Mouse (Mus musculus) right cerebral cortex, adult 2 months (tissue): ENCODE measurements around the gene 7530416G11Rik.

Experiments used
- DNase-seq, 2 experiments: peaks; one replicate each; pipeline ENCODE4 v3.0.0; 2021 to 2022; ENCODE audit warnings: low spot score in 2 of 2

The 7530416G11Rik gene

DNA sequence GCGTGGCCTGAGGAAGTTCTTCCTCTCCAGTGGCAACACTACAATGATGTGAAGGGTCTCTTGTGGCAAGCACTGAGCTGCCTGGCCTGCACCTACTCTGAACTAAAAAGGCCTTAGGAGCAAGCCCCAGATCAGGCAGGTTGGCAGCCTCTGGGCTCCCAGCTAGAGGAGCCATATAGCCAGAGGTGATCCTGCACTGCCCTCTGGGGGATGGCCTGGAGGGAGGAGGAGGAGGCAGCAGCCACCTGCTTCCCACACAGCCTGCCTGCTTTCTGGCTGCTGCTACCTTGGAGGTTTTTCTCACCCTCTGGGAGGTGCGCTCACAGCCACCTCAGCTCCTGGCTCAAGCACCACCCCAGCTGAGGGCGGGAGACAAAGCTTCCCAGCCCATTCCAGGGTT is 22.4 kb downstream of the 7530416G11Rik start:
- DNase-seq = no peak

DNA sequence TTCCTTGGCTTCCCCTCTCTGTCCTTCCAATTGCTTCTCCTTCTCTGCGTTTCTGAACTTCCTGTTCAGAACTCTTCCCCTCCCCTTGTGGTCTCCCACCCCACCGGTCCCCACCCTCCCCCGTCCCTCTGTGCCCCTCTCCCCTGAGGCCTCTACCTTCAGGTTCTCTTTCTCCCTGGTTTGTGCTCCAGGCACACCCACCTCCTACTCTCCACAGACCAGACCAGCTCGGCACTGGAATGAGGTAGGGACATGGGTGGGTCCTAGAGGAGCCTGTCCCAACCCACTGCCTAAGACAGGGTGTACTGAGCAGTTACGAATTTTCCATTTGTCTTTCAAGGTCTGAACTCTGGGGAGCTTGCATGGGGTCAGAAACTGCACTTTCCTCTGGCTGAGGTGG is 23.1 kb downstream of the 7530416G11Rik start:
- no peak for DNase-seq

GRCm38 (mm10) chr15:85479365-85479764 is 23.7 kb downstream of the 7530416G11Rik start:
- DNase-seq = no peak

GRCm38 (mm10) chr15:85477584-85477983 is 25.4 kb downstream of the 7530416G11Rik start:
- peak; percentile 33 to 53 for DNase-seq

- DNase-seq = no peak
These were observed 28.3 kb downstream of the 7530416G11Rik start for GRCm38 (mm10) chr15:85474697-85475096.

DNA sequence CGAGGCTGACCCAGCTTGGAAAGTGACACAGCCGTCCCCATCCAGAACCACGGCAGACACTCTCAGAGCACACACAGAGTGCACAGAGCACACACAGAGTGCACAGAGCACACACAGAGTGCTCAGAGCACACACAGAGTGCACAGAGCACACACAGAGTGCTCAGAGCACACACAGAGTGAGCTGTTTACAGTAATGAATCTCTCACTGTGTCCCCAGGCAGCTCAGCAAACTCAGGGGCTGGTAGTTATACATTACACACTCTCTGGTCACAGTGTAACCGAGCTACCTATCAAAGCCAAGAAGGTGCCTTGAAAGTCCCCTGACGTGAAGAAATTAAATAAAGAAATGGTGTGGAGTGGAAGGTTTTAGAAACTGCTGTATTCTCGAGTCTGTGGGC is 33.6 kb downstream of the 7530416G11Rik start:
- no peak for DNase-seq

DNA sequence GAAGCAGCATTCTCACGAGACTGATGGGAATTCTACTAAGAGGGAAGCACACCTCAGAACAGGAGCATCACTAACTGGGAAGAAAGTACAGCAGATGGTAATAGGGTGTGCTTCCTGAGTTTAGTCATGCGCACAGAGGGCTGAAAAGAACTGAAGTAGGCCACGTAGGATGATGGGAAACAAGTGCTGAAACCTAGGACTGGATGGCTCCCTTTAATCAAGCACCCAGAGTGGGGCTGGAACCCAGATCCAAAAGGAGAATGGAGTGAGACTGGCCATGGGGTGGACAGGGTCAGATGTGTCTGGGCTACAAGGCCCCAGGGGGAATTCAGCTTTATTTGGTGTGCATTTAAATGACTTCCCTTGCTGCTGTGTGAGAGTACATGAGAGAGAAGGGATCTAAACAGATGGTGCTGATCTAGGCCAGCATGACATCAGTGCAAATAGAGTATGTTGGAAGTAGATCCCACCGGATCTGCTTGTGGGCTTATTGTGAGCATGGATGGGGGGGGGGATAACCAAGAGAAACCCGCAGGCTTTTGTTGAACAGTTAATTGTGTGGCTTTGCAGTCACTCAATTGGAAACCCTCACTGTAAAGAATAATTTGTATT is 36.5 kb downstream of the 7530416G11Rik start:
- DNase-seq = peak in 1 of 2 experiments; percentile 28

DNA sequence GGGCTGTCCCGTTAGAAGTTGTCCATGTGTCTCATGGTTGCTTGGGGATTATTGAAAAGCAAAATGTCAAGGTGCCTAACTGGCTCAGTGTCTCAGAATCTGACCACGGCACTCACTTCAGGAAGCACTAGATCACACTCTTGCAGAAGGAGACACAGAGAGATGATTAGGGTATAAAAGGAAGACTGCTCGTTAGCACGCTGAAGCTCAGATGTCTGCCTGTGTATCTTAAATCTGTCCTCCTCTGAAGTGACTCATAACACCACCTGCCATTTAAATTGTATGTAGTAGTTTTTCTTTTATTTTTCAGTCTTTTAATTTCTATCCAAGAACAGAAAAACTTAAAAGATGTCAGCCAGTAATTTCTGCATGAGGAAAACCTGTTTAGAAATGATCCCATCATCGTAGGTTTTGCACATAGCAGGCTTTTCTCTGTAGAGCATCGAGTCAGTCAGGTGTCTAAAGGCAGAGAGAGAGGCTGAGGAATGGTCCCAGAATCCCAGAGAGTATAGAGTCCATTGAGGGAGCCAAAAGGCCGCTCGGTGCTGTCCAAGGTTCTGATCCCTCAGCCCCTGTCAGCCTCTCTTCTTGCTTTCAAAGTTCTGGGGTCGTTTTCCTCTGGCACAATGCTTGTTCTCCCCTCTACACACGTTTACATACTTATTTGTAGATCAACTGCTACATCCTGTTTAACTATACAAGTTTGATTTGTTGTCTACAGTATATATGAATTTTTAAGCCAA is 38.0 kb downstream of the 7530416G11Rik start:
- no peak for DNase-seq

DNA sequence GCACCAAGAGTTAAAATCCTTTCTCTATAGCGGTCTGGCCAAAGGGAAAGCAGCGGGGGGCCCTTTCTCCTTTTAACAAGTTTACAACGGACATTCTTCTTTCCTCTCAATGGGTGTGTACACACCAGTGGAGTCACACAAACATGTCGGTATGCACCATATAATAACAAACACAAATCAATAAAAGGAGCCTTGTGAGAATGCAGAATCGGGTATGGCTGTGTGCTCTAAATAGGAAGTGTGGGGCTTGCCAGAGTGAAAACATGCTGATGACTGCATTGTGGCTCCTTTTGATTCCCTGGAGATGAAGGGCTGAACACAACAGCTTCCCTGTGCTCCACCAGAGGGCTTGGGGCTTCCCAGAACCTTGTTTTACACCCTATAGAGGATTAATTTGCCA is 38.8 kb downstream of the 7530416G11Rik start:
- no peak for DNase-seq

GRCm38 (mm10) chr15:85463027-85463790 is 39.8 kb downstream of the 7530416G11Rik start:
- no peak for DNase-seq

DNA sequence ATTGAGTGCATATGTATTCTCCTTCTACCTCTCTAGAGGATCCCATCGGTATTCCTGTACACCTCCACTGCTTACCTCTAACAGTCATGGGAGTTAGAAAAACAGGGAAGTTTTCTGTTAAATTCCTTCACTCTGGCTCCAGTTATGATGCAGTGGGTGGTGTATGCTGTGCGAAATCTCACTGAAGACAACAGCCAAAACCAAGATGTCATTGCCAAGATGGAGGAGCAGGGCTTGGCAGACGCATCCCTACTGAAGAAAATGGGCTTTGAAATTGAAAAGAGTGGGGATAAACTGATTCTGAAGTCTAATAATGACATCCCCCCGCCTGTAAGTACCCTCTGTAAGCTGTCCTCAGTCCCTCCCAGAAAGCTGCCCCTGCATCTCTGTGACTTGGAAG is 40.9 kb downstream of the 7530416G11Rik start:
- peak; percentile 44 to 45 for DNase-seq

- no peak for DNase-seq
These were observed 41.5 kb downstream of the 7530416G11Rik start for GRCm38 (mm10) chr15:85461541-85461940.

GRCm38 (mm10) chr15:85458631-85459082 is 44.4 kb downstream of the 7530416G11Rik start:
- DNase-seq = peak in 1 of 2 experiments; percentile 29

DNA sequence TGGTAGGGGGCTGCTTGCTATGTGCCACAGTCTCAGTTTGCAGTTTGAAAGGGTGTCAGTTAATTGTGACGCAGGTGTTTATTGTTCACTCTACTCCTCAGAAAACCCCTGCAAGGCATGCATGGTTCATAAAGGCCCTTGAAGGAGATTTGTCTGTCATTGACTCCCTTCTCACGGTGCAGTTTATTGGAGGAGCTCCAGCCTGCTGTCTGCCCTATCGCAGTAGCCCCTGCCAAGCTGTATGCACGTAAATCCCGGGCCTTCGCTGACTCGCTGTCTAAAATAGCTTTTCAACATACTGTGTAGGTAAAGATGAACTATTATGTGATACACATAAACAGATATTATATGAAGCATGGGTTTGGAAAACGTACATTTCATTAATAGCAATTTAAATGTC is 45.2 kb downstream of the 7530416G11Rik start:
- no peak for DNase-seq

DNA sequence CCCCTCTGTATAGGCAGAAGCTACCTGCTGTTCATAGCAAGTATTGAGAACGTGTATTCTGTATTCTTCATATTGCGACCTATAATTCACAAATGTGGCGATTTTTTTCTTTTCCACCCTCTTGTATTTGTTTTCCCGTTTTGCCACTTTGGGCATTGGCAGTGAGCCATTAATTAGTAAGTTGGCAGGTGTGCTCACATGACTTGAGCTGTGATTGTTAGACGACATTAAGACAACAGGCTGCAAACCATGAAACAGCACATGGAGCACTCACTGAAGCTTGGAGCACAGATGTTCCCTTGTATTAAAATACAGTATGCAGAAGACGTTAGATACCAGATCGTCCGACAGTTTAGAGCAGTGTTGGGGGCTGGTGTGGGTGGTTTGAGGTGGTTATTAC is 46.1 kb downstream of the 7530416G11Rik start:
- peak in 1 of 2 experiments; percentile 21 for DNase-seq

- no peak for DNase-seq
These were observed 56.4 kb downstream of the 7530416G11Rik start for GRCm38 (mm10) chr15:85446652-85447051.
